Mouse (Mus musculus) thymus, postnatal 25 days (tissue): ENCODE data around the gene Os9.
"Not testable (repeated sequence)": the region's sequence is repeated elsewhere in the genome, so short reads cannot be mapped to it uniquely, and the experiment has no call there.

Experiments used
- DNase-seq: peaks from one replicate; pipeline ENCODE4 v3.0.0; 2022

Gene Os9

GRCm38 (mm10) chr10:127121066-127121477, at the start of gene Os9:
Gene Os9, minus strand, starts transcription at chr10:127121131.
- DNase-seq: peak; percentile 95

GRCm38 (mm10) chr10:127170002-127170401, 49.1 kb upstream of the Os9 start:
- peak; percentile 45 for DNase-seq

- no peak for DNase-seq
Measured at GRCm38 (mm10) chr10:127167614-127168192, 46.8 kb upstream of the Os9 start.

- no peak for DNase-seq
Measured at GRCm38 (mm10) chr10:127166771-127167613, 46.1 kb upstream of the Os9 start.

GRCm38 (mm10) chr10:127166404-127166715, 45.4 kb upstream of the Os9 start:
- no peak for DNase-seq

GRCm38 (mm10) chr10:127165654-127166403, 44.9 kb upstream of the Os9 start:
- peak; percentile 84 for DNase-seq

GRCm38 (mm10) chr10:127165354-127165653, 44.4 kb upstream of the Os9 start:
- no peak for DNase-seq

- peak; percentile 87 for DNase-seq
Measured at GRCm38 (mm10) chr10:127164631-127165353, 43.9 kb upstream of the Os9 start, which contains the start of gene B4galnt1. Gene B4galnt1, plus strand, starts transcription at chr10:127165225.

GRCm38 (mm10) chr10:127164190-127164589, 43.3 kb upstream of the Os9 start:
- no peak for DNase-seq

- peak; percentile 72 for DNase-seq
Measured at GRCm38 (mm10) chr10:127162771-127163261, 41.9 kb upstream of the Os9 start.

GRCm38 (mm10) chr10:127160728-127161127, 39.8 kb upstream of the Os9 start:
- DNase-seq: no peak

GRCm38 (mm10) chr10:127160081-127160480, 39.1 kb upstream of the Os9 start:
- no peak for DNase-seq

GRCm38 (mm10) chr10:127158471-127158870, 37.5 kb upstream of the Os9 start:
- no peak for DNase-seq

- DNase-seq: no peak
Measured at GRCm38 (mm10) chr10:127156511-127156910, 35.6 kb upstream of the Os9 start.

GRCm38 (mm10) chr10:127156089-127156488, 35.2 kb upstream of the Os9 start:
- no peak for DNase-seq

- no peak for DNase-seq
Measured at GRCm38 (mm10) chr10:127154652-127155051, 33.7 kb upstream of the Os9 start.

- no peak for DNase-seq
Measured at GRCm38 (mm10) chr10:127154241-127154640, 33.3 kb upstream of the Os9 start.

- DNase-seq: no peak
Measured at GRCm38 (mm10) chr10:127153323-127153722, 32.4 kb upstream of the Os9 start.

GRCm38 (mm10) chr10:127152556-127152955, 31.6 kb upstream of the Os9 start:
- not testable (repeated sequence) for DNase-seq

GRCm38 (mm10) chr10:127151233-127151632, 30.3 kb upstream of the Os9 start:
- DNase-seq: not testable (repeated sequence)

GRCm38 (mm10) chr10:127150471-127150872, 29.5 kb upstream of the Os9 start:
- no peak for DNase-seq

GRCm38 (mm10) chr10:127147135-127147534, 26.2 kb upstream of the Os9 start:
- no peak for DNase-seq

GRCm38 (mm10) chr10:127145303-127145702, 24.4 kb upstream of the Os9 start:
- no peak for DNase-seq
